Mouse (Mus musculus) WW6 (cell line): ENCODE results near the gene Pef1.

Experiments used
- DNase-seq: peaks from one replicate; pipeline ENCODE4 v3.0.0-alpha.2; 2013; ENCODE audit warnings: low read depth, low spot score

The Pef1 gene

GRCm38 (mm10) chr4:130087293-130087692 lies 15.1 kb upstream of the Pef1 start:
- peak; percentile 38 for DNase-seq

- no peak for DNase-seq
Observed at GRCm38 (mm10) chr4:130095137-130095536, 7.2 kb upstream of the Pef1 start.

GRCm38 (mm10) chr4:130101183-130101582 lies 1.2 kb upstream of the Pef1 start:
- DNase-seq = no peak

- DNase-seq = peak; percentile 28
Observed at GRCm38 (mm10) chr4:130103632-130104031, 1.3 kb downstream of the Pef1 start.

- no peak for DNase-seq
Observed at GRCm38 (mm10) chr4:130104584-130104983, 2.2 kb downstream of the Pef1 start.

- DNase-seq = no peak
Observed at GRCm38 (mm10) chr4:130107065-130107443, 4.7 kb downstream of the Pef1 start.

- peak; percentile 93 for DNase-seq
Observed at GRCm38 (mm10) chr4:130107444-130108131, 5.2 kb downstream of the Pef1 start.

- DNase-seq = no peak
Observed at GRCm38 (mm10) chr4:130108929-130109328, 6.6 kb downstream of the Pef1 start.

GRCm38 (mm10) chr4:130109666-130110065 lies 7.3 kb downstream of the Pef1 start:
- DNase-seq = no peak

GRCm38 (mm10) chr4:130110091-130110490 lies 7.7 kb downstream of the Pef1 start:
- DNase-seq = no peak

- no peak for DNase-seq
Observed at GRCm38 (mm10) chr4:130112299-130112698, 9.9 kb downstream of the Pef1 start.

GRCm38 (mm10) chr4:130112732-130113131 lies 10.4 kb downstream of the Pef1 start:
- no peak for DNase-seq

GRCm38 (mm10) chr4:130120752-130121151 lies 18.4 kb downstream of the Pef1 start:
- DNase-seq = no peak

GRCm38 (mm10) chr4:130121560-130121959 lies 19.2 kb downstream of the Pef1 start:
- no peak for DNase-seq

GRCm38 (mm10) chr4:130123020-130123419 lies 20.7 kb downstream of the Pef1 start:
- no peak for DNase-seq

- DNase-seq = no peak
Observed at GRCm38 (mm10) chr4:130124110-130124509, 21.8 kb downstream of the Pef1 start.

- no peak for DNase-seq
Observed at GRCm38 (mm10) chr4:130125164-130125563, 22.8 kb downstream of the Pef1 start.

GRCm38 (mm10) chr4:130125935-130126334 lies 23.6 kb downstream of the Pef1 start:
- DNase-seq = no peak

- DNase-seq = no peak
Observed at GRCm38 (mm10) chr4:130128907-130129306, 26.5 kb downstream of the Pef1 start.

GRCm38 (mm10) chr4:130130082-130130481 lies 27.7 kb downstream of the Pef1 start:
- no peak for DNase-seq

GRCm38 (mm10) chr4:130130641-130131350 lies 28.4 kb downstream of the Pef1 start:
- DNase-seq = no peak

GRCm38 (mm10) chr4:130131448-130132105 lies 29.2 kb downstream of the Pef1 start:
- DNase-seq = no peak

- DNase-seq = no peak
Observed at GRCm38 (mm10) chr4:130133399-130133798, 31.0 kb downstream of the Pef1 start.
